Mouse (Mus musculus): Measurements from ENCODE around the gene Zranb1. TPM values are rescaled to one million over a fixed set of nuclear protein-coding genes. Genes with fewer than 3 reads are reported as not detected.
A peak's percentile ranks its signal among the peaks of the same experiment; 100 is the strongest.

The Zranb1 gene
- total RNA-seq (2021): 10 to 100 TPM; 35.0 to 36.1 TPM

- DNase-seq: peak; percentile 99
Measured at GRCm38 (mm10) chr7:132930850-132931559, at the start of gene Zranb1. Gene Zranb1 (plus strand): TSS chr7:132931142.

- DNase-seq: no peak
Measured at GRCm38 (mm10) chr7:132882343-132882742, 48.6 kb upstream of the Zranb1 start.

- DNase-seq: no peak
Measured at GRCm38 (mm10) chr7:132884031-132884430, 46.9 kb upstream of the Zranb1 start.

- DNase-seq: no peak
Measured at GRCm38 (mm10) chr7:132887019-132887804, 43.7 kb upstream of the Zranb1 start.

- no peak for DNase-seq
Measured at GRCm38 (mm10) chr7:132888052-132888451, 42.9 kb upstream of the Zranb1 start.

GRCm38 (mm10) chr7:132888518-132889249 is 42.3 kb upstream of the Zranb1 start:
- DNase-seq: no peak

GRCm38 (mm10) chr7:132889691-132890090 is 41.3 kb upstream of the Zranb1 start:
- DNase-seq: no peak

- no peak for DNase-seq
Measured at GRCm38 (mm10) chr7:132890201-132890600, 40.7 kb upstream of the Zranb1 start.

- no peak for DNase-seq
Measured at GRCm38 (mm10) chr7:132891561-132892310, 39.2 kb upstream of the Zranb1 start.

GRCm38 (mm10) chr7:132892311-132892661 is 38.7 kb upstream of the Zranb1 start:
- no peak for DNase-seq

GRCm38 (mm10) chr7:132892806-132893205 is 38.1 kb upstream of the Zranb1 start:
- no peak for DNase-seq

GRCm38 (mm10) chr7:132893336-132893735 is 37.6 kb upstream of the Zranb1 start:
- DNase-seq: no peak

- DNase-seq: peak; percentile 72
Measured at GRCm38 (mm10) chr7:132894841-132895555, 35.9 kb upstream of the Zranb1 start.

- peak; percentile 63 for DNase-seq
Measured at GRCm38 (mm10) chr7:132896206-132896815, 34.6 kb upstream of the Zranb1 start.

GRCm38 (mm10) chr7:132897258-132897657 is 33.7 kb upstream of the Zranb1 start:
- no peak for DNase-seq

- DNase-seq: peak; percentile 22
Measured at GRCm38 (mm10) chr7:132898234-132898633, 32.7 kb upstream of the Zranb1 start.

- DNase-seq: peak; percentile 33
Measured at GRCm38 (mm10) chr7:132900826-132901531, 30.0 kb upstream of the Zranb1 start.

- no peak for DNase-seq
Measured at GRCm38 (mm10) chr7:132903796-132904195, 27.1 kb upstream of the Zranb1 start.

- DNase-seq: no peak
Measured at GRCm38 (mm10) chr7:132921971-132922370, 9.0 kb upstream of the Zranb1 start.

- no peak for DNase-seq
Measured at GRCm38 (mm10) chr7:132925227-132925626, 5.7 kb upstream of the Zranb1 start.

GRCm38 (mm10) chr7:132927201-132927600 is 3.7 kb upstream of the Zranb1 start:
- DNase-seq: no peak

Data from heart, postnatal 4 days (tissue).